Mouse (Mus musculus) E14TG2a.4 (cell line): ENCODE measurements around the gene Pgm5.

Experiments used
- CTCF ChIP-seq: conservative IDR thresholded peaks from 2 replicates; pipeline ENCODE4 v1.5.1; 2014; ENCODE audit warnings: low read length
- POU5F1 ChIP-seq: IDR thresholded peaks from 2 replicates; pipeline ENCODE4 v1.6.1; 2014; ENCODE audit warnings: low read length, borderline replicate concordance

DNA sequence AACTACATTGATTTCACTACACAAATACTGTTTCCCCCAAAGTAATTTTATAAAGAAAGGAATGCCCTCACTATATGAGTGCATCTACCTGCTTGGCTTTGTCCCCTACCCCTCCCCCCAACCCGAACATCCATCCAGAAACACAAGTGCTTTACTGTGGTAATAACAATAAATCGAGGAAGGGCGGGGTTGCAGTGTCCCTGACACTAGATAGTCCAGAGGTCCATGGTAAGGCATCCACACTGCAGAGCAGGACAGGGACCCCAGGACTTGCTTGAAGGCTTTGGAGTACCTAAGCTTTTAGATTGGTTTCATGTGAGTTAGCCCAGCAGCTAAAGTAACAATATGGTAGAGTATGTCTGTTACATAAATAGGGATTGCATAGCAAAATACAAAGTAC is 40.0 kb upstream of the Pgm5 start:
- no peak for TF ChIP-seq CTCF
- TF ChIP-seq POU5F1 = no peak
